In the genomic region with DNA sequence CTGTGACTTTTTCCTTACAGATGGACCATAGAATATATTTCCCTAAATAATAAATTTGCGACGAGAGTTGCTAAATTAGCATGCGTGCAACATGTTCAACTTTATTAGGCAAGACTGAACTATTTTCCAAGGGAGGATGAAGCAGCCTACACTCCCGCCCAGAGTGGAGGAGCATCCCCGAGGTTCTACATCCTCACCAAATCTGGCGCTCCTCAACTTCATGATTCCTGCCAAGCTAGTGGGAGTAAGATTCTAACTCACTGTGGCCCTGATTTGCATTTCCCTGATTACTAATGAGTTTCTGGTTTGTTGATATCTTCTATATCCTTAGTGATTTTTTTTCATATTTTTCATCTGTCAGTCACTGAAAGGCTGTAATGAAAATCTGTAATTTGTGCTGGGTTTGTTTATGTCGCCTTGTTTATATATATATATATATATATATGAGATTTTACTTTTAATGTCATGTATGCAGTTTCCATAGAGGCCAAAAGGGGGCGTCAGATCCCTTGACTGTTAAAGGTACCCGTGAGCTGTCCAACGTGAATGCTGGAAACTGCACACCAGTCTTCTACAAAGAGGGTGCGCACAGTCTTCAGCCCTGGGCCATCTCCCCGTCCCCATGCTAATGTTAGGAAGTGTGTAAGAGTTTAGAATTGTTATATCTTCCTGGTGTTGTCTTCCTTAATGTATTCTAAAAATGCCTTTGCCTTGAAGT, we compare ENCODE assay signal across 19 mouse cellular contexts. TPM values are rescaled to one million over a fixed set of nuclear protein-coding genes. Genes with fewer than 3 reads are reported as not detected.
DNase-seq lines count a peak whose midpoint lies in the region; ATAC-seq and TF ChIP-seq lines count a peak whose summit lies in the region.
"Had no signal": no experiment of that assay in that cellular context is flagged by ENCODE, and none has a peak within 500 bp of the region (broad histone marks: within the 10 kb centered on the region; RNA-seq: fewer than 3 reads in every experiment).

No protein-coding gene starts in this region.

- 0 out of 2 replicates have a peak, but pooled peaks have one; percentile 3 for TF ChIP-seq CTCF in heart, postnatal 0 days (IDR thresholded peaks at IDR 0.05; ENCODE audit: low read depth)
- TF ChIP-seq CTCF in liver, embryonic 14.5 days (IDR thresholded peaks at IDR 0.05; ENCODE audit: low read depth), result peak; percentile 20; the same call in 1 of the 2 replicates

- WGBS in heart, postnatal 0 days, result 52% methylated on average over 12 of the region's 12 CpGs
- 51% methylated on average over 12 of the region's 12 CpGs for WGBS in liver, embryonic 14.5 days (ENCODE audit: insufficient replicate concordance)

- H3K4me1 ChIP-seq in heart, postnatal 0 days (ENCODE audit: control insufficient read depth, insufficient read depth), result peaks cover 8% of the 10 kb centered on the region; the same call in 1 of the 2 replicates
- no peaks in the 10 kb centered on the region for H3K4me1 ChIP-seq in liver, embryonic 14.5 days (replicated peaks; ENCODE audit: control insufficient read depth in 2 of 2, insufficient read depth in 2 of 2, low read length in 1 of 2)

- TF ChIP-seq EP300 in heart, postnatal 0 days (IDR thresholded peaks at IDR 0.05; ENCODE audit: low read depth), result no peak
- TF ChIP-seq EP300 in liver, embryonic 14.5 days (IDR thresholded peaks at IDR 0.05; ENCODE audit: low read depth), result no peak

- H3K9me3 ChIP-seq in heart, postnatal 0 days (replicated peaks; ENCODE audit: control insufficient read depth, low read length), result peaks cover 5% of the 10 kb centered on the region; the same call in 1 of the 2 replicates
- no peaks in the 10 kb centered on the region for H3K9me3 ChIP-seq in liver, embryonic 14.5 days (ENCODE audit: control insufficient read depth, low read length)
- H3K9me3 ChIP-seq: embryonic facial prominence, embryonic 12.5 days had no signal

- no peaks in the 10 kb centered on the region for H3K36me3 ChIP-seq in heart, postnatal 0 days (replicated peaks; ENCODE audit: control insufficient read depth, insufficient read depth, low read length)
- H3K36me3 ChIP-seq in liver, embryonic 14.5 days (replicated peaks; ENCODE audit: control insufficient read depth, insufficient read depth, low read depth), result no peaks in the 10 kb centered on the region
- H3K36me3 ChIP-seq: embryonic facial prominence, embryonic 12.5 days; midbrain, embryonic 10.5 days had no signal

- no peaks in the 10 kb centered on the region for H3K27me3 ChIP-seq in heart, postnatal 0 days (ENCODE audit: control insufficient read depth, insufficient read depth, low read length)
- no peaks in the 10 kb centered on the region for H3K27me3 ChIP-seq in liver, embryonic 14.5 days (ENCODE audit: control insufficient read depth, insufficient read depth, low read length)
- H3K27me3 ChIP-seq: Patski had no signal

- intact Hi-C loops in heart, postnatal 25 days (cut with DNase I), result no loop called here

- no peak for DNase-seq in heart, postnatal 0 days (ENCODE audit: low spot score)
- DNase-seq in heart, postnatal 25 days (ENCODE audit: low spot score), result no peak
- no peak for DNase-seq in liver, embryonic 14.5 days (ENCODE audit: low read depth in 3 of 3, low spot score in 3 of 3)
- DNase-seq in liver (no peak), A20 (ENCODE audit: low read depth, low spot score) (peak; percentile 31), R1 (ENCODE audit: low read depth, low spot score) (peak; percentile 70)
- DNase-seq in spleen, adult 18-20 months, result no peak
- DNase-seq: cerebellum, adult 18-20 months; kidney, adult 8-10 months; lung, postnatal 10 days; retina, postnatal 1 day had no signal

- no peak overlapping the region for H3K27ac ChIP-seq in heart, postnatal 0 days (ENCODE audit: low read depth)
- H3K27ac ChIP-seq in liver, embryonic 14.5 days, result no peak overlapping the region
- H3K27ac ChIP-seq: embryonic facial prominence, embryonic 12.5 days; midbrain, embryonic 10.5 days; stomach, postnatal 0 days had no signal

- no peak for ATAC-seq in heart, postnatal 0 days (ENCODE audit: insufficient read depth, low read depth)
- no peak for ATAC-seq in liver, embryonic 14.5 days (ENCODE audit: insufficient read depth)
- ATAC-seq in granulocyte monocyte progenitor cell, adult 5-6 weeks (replicated peaks; ENCODE audit: poor library complexity, severe bottlenecking), result no peak
- ATAC-seq: Patski had no signal

- H3K4me3 ChIP-seq in heart, postnatal 0 days (ENCODE audit: low read depth, low read length), result no peak overlapping the region
- H3K4me3 ChIP-seq in liver, embryonic 14.5 days (ENCODE audit: insufficient read depth in 1 of 2, low read depth in 2 of 2, low read length in 2 of 2), result no peak overlapping the region
- H3K4me3 ChIP-seq: embryonic facial prominence, embryonic 12.5 days; midbrain, embryonic 10.5 days had no signal

- H3K9ac ChIP-seq in heart, postnatal 0 days (replicated peaks; ENCODE audit: low read depth, low read length), result no peak overlapping the region
- no peak overlapping the region for H3K9ac ChIP-seq in liver, embryonic 14.5 days (replicated peaks)
- H3K9ac ChIP-seq: embryonic facial prominence, embryonic 12.5 days had no signal

- no peak overlapping the region for H3K4me2 ChIP-seq in heart, postnatal 0 days (ENCODE audit: low read depth, low read length)
- H3K4me2 ChIP-seq in liver, embryonic 14.5 days (ENCODE audit: low read depth), result no peak overlapping the region
- H3K4me2 ChIP-seq: embryonic facial prominence, embryonic 12.5 days had no signal

RNA-seq across cellular contexts. Expression of a gene that starts 18.4 kb away (rescaled TPM):
- 167 and 193 TPM in 2 replicates for total RNA-seq in heart, postnatal 0 days (2014; rRNA removed; ENCODE audit: low replicate concordance)
- 55.5 and 61.5 TPM in 2 replicates for polyA plus RNA-seq in heart, postnatal 0 days (2015; fragmentation: Nextera tagmentation; extraction: Ambion mirVana)
- total RNA-seq in heart, postnatal 25 days (2021), result 10 to 100 TPM; 48.4 to 54.0 TPM
- 9.5 and 9.8 TPM in 2 replicates for polyA plus RNA-seq in liver, embryonic 14.5 days (2012; rRNA removed)
- 3.7 and 5.5 TPM in 2 replicates for polyA plus RNA-seq in liver, embryonic 14.5 days (2014; fragmentation: Nextera tagmentation; extraction: Ambion mirVana)
- 63.6 and 79.1 TPM in 2 replicates for total RNA-seq in granulocyte monocyte progenitor cell, adult 5-6 weeks (2014; fragmentation: Nextera tagmentation)
- 31.3 and 31.6 TPM in 2 replicates for total RNA-seq in granulocyte monocyte progenitor cell, adult 5-6 weeks (2017)

RNA-seq across cellular contexts. Expression of a gene that starts 31.2 kb away (rescaled TPM):
- 3.6 and 7.7 TPM in 2 replicates for total RNA-seq in heart, postnatal 0 days (2014; rRNA removed; ENCODE audit: low replicate concordance)
- polyA plus RNA-seq in heart, postnatal 0 days (2015; fragmentation: Nextera tagmentation; extraction: Ambion mirVana), result 0.10 and 0.12 TPM in 2 replicates
- not detected for total RNA-seq in heart, postnatal 25 days (2021)
- not detected in 2 replicates for polyA plus RNA-seq in liver, embryonic 14.5 days (2012; rRNA removed)
- polyA plus RNA-seq in liver, embryonic 14.5 days (2014; fragmentation: Nextera tagmentation; extraction: Ambion mirVana), result not detected in 2 replicates
- total RNA-seq in granulocyte monocyte progenitor cell, adult 5-6 weeks (2014; fragmentation: Nextera tagmentation), result not detected in 2 replicates
- total RNA-seq in granulocyte monocyte progenitor cell, adult 5-6 weeks (2017), result not detected in 2 replicates
- total RNA-seq: liver, adult 2 months; neutrophil, adult 5-6 weeks had no signal
- polyA plus RNA-seq: embryonic facial prominence, embryonic 12.5 days; hindbrain, embryonic 11.5 days; liver, adult 2 months; stomach, postnatal 0 days had no signal

RNA-seq across cellular contexts. Expression of a gene that starts 42.4 kb away (rescaled TPM):
- 51.4 and 54.0 TPM in 2 replicates for total RNA-seq in heart, postnatal 0 days (2014; rRNA removed; ENCODE audit: low replicate concordance)
- 48.3 and 50.1 TPM in 2 replicates for polyA plus RNA-seq in heart, postnatal 0 days (2015; fragmentation: Nextera tagmentation; extraction: Ambion mirVana)
- 1 to 10 TPM; 7.6 to 8.2 TPM for total RNA-seq in heart, postnatal 25 days (2021)
- 2.3 and 2.6 TPM in 2 replicates for polyA plus RNA-seq in liver, embryonic 14.5 days (2012; rRNA removed)
- polyA plus RNA-seq in liver, embryonic 14.5 days (2014; fragmentation: Nextera tagmentation; extraction: Ambion mirVana), result 3.2 TPM in 2 replicates
- total RNA-seq in granulocyte monocyte progenitor cell, adult 5-6 weeks (2014; fragmentation: Nextera tagmentation), result 0.38 TPM in 1 of 2 replicates, not detected in the other
- 0.56 TPM in 1 of 2 replicates, not detected in the other for total RNA-seq in granulocyte monocyte progenitor cell, adult 5-6 weeks (2017)
- total RNA-seq: neutrophil, adult 5-6 weeks had no signal

Comparison
In these comparisons a context has a peak if more than half of its experiments do, and no peak if none do; other contexts are left out.
1. DNase-seq: peak in A20 (single experiment) and R1 (single experiment); none in heart, postnatal 0 days (single experiment), heart, postnatal 25 days (single experiment), liver, embryonic 14.5 days (0 of 3), liver (single experiment) and spleen, adult 18-20 months (0 of 2).
2. RNA of a gene that starts 42.4 kb away (total RNA-seq): 51.4 to 54.0 TPM in heart, postnatal 0 days and 7.6 to 8.2 TPM in heart, postnatal 25 days; 0.38 to 0.56 TPM in granulocyte monocyte progenitor cell, adult 5-6 weeks; every median in the first group is over 4 times any median in the second.